Mouse (Mus musculus) megakaryocyte, embryonic 14.5 days (primary cell): Measurements from ENCODE around the gene Rab12.

ENCODE experiments used
- FLI1 ChIP-seq: IDR thresholded peaks from 2 replicates; pipeline ENCODE4 v1.6.1; 2012; ENCODE audit warnings: low read length, inconsistent platforms, mixed read lengths
- GATA1 ChIP-seq: IDR thresholded peaks from 3 replicates; pipeline ENCODE4 v1.6.1; 2012; ENCODE audit warnings: mixed read lengths, low read length, inconsistent platforms, borderline replicate concordance

- TF ChIP-seq GATA1 (no peak), FLI1 (no peak)
These were observed 33.8 kb downstream of the Rab12 start for GRCm38 (mm10) chr17:66485742-66486141.
